Mouse (Mus musculus): Measurements from ENCODE around the gene Stpg4.

The Stpg4 gene

DNA sequence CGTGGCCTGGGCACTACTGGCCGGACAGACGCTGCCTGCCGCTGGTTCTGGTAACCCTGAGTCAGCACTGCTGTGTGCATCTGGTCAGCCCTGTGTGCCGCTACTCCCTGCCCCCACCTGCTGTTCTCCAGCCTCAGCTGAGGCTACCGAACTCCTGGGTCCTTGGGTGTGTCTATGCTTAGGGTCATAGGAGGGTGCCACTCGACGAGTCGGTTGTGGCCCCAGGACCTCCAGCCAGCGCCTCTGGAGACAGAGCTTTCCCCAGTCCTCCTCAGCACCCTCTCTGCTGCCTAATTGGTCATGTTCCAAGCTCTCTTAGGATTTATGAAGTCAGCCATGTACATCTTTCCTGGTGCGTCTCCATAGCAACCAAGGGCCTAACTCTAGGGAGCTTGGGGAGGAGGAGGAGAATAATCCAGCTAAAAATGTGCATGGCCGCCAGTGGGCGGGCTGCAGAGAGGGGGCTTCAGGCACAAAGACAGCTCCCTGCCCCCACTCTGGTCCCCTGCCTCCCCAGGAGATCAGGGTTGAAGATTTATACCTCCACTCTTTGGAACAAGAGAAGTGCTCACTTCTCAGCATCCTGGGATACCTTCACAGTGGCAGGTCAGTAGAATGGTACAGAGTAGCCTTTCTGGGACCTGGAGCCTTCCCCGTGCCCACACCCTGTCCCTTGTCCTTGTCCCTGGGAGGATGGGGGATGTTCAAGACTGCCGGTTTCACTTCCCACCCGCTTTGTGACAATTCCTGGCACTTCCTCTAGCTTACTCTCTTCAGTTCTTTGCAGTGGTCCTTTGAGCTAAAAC lies 49.0 kb downstream of the Stpg4 start:
- in situ Hi-C loops (cut with MboI), result no loop called here

GRCm38 (mm10) chr17:87377536-87377935 lies 50.0 kb downstream of the Stpg4 start:
- in situ Hi-C loops (cut with MboI), result no loop called here

- in situ Hi-C loops (cut with MboI), result no loop called here
Measured at GRCm38 (mm10) chr17:87376831-87377471, 50.6 kb downstream of the Stpg4 start.

GRCm38 (mm10) chr17:87375941-87376511 lies 51.5 kb downstream of the Stpg4 start:
- in situ Hi-C loops (cut with MboI), result no loop called here

DNA sequence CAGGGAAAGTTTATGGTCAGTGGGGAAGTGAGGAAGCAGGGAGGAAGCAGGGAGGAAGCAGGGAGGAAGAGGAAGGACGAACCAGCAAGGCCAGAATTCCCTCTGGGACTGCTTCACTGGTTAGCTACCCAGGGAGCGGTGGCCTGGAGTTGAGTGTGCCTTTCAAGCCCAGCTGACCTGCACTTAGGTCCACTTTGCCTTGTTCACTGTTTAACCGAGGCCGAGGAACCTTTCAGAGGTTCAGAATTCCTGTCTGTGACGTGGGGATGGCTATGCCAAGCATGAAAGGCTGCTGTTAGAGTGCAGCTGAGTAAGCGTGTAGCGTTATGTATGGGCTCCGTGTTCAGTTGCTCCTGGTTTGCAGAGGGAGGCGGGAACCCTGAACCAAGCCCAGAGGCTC lies 54.2 kb downstream of the Stpg4 start:
- in situ Hi-C loops (cut with MboI), result no loop called here

DNA sequence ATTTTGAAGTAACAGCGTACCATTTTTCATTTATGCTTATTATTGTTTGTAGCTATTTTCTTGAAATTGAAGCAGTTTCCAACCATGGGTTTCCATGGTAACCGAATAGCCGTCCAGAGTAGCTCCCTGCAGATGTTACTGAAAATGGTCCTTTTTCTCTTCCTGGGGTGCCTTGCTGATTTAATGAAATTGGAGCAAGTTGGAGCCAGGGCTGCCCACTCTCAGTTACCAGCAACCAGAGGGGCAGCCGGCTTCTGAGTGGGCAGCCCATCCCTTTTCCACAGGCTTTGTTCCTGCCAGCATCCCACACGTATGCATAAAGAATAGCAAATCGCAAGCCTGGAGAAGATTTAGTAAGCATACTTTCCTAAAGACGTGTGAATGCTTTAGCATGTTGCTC lies 55.4 kb downstream of the Stpg4 start:
- in situ Hi-C loops (cut with MboI), result no loop called here

DNA sequence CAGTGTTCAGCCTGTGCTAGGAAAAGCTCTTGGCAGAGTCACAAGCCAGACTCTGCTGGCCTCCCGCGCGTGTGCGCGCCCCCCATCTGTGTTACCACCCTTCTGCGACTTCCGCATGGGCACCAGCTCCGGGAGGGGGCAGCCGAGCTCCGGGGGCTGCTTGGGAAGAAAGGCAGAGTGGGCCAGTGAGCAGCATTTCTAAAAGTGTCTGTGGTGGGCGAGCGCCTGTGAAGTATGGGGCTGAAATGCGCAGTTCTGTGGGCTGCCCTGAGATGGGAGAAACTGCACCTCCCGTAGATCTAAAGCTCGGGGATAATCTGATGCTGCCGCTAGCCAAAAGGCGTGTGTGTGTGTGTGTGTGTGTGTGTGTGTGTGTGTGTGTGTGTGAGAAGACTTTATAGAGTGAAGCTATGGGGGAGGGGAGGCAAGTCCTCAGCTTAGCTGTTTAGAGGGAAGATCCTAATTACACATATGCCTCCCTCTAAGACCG lies 58.2 kb downstream of the Stpg4 start:
- in situ Hi-C loops (cut with MboI), result no loop called here

GRCm38 (mm10) chr17:87368481-87368880 lies 59.1 kb downstream of the Stpg4 start:
- in situ Hi-C loops (cut with MboI), result no loop called here

GRCm38 (mm10) chr17:87367640-87368039 lies 59.9 kb downstream of the Stpg4 start:
- in situ Hi-C loops (cut with MboI), result no loop called here

DNA sequence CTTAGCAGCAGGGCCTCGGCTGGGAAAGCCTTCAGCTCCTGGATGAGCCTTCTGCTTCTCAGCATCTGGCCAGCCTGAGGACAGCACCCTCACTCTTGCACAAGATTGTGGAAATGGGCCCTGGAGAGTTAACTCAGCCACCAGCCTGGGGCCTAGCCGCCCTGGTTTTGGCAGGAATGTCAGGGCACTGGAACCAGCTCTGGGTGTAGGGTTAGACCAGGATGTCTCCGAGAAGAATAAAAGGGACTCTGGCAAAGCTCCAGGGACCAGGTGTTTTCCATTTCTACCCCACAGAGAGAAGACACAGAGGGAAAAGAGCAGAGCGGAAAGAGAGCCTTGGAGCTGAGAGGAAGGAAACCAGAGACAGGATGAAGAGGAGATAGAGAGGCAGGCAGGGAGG lies 60.3 kb downstream of the Stpg4 start:
- in situ Hi-C loops (cut with MboI), result no loop called here

- in situ Hi-C loops (cut with MboI), result no loop called here
Measured at GRCm38 (mm10) chr17:87366520-87366919, 61.0 kb downstream of the Stpg4 start.

DNA sequence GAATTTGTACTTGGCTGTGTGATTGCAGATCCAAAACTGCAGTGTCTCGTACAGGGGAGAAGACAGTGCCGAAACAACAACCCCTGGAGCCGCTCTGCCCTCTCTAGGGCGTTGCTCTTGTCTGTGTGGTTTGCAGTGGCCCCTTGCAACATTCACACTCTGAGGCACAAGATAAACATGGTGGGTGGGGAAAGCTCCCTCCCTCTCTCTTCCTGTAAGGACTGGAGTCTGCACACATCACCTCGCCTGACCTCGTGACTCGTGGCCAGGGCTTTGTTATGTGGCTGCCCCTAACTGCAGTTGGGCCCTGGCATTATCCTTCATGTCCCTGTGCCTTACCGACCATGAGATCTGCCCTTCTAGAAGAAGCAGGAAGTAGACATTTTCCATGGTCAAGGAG lies 62.3 kb downstream of the Stpg4 start:
- in situ Hi-C loops (cut with MboI), result no loop called here

- in situ Hi-C loops (cut with MboI), result no loop called here
Measured at GRCm38 (mm10) chr17:87364108-87364507, 63.4 kb downstream of the Stpg4 start.

- in situ Hi-C loops (cut with MboI), result no loop called here
Measured at GRCm38 (mm10) chr17:87361132-87361531, 66.4 kb downstream of the Stpg4 start.

- in situ Hi-C loops (cut with MboI), result no loop called here
Measured at GRCm38 (mm10) chr17:87357506-87357905, 70.0 kb downstream of the Stpg4 start.

DNA sequence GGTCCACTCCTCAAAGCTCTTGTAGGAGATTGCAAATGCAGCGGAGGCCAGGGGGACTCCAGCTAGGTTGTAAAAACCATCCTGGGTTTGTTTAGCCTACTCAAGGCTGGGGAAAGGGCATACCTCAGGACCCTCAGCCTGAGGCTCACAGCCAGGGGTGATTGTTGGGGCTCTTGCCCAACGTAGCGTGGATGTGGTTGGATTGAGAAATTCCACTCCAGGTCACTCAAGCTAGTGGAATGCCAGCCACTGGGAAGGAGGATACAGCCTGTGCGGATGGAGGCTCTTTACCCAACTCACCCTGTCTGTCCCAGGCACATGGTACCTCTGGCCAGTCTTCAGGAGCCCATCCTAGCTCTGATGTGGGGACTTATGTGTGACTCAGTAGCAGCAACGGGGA lies 71.3 kb downstream of the Stpg4 start:
- in situ Hi-C loops (cut with MboI), result no loop called here

- in situ Hi-C loops (cut with MboI), result no loop called here
Measured at GRCm38 (mm10) chr17:87355456-87355855, 72.1 kb downstream of the Stpg4 start.

GRCm38 (mm10) chr17:87353745-87354320 lies 73.7 kb downstream of the Stpg4 start:
- in situ Hi-C loops (cut with MboI), result no loop called here

DNA sequence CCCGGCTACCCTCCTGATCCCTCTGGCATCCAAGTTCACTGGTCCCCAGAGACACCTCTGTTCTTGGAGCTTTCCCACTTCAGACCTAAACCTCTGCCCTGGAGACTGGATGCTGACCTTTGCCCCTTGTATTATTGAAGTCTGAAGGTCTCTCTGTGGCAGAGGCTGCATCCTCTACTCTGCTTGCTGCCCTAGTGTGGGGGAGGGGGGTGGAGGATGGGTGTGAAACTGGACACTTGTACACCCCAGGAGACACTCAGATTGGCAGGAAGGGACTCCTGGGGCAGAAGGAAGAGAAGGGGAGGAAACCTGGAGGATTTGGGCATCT lies 74.7 kb downstream of the Stpg4 start:
- in situ Hi-C loops (cut with MboI), result no loop called here

- in situ Hi-C loops (cut with MboI), result no loop called here
Measured at GRCm38 (mm10) chr17:87352106-87352897, 75.2 kb downstream of the Stpg4 start.

DNA sequence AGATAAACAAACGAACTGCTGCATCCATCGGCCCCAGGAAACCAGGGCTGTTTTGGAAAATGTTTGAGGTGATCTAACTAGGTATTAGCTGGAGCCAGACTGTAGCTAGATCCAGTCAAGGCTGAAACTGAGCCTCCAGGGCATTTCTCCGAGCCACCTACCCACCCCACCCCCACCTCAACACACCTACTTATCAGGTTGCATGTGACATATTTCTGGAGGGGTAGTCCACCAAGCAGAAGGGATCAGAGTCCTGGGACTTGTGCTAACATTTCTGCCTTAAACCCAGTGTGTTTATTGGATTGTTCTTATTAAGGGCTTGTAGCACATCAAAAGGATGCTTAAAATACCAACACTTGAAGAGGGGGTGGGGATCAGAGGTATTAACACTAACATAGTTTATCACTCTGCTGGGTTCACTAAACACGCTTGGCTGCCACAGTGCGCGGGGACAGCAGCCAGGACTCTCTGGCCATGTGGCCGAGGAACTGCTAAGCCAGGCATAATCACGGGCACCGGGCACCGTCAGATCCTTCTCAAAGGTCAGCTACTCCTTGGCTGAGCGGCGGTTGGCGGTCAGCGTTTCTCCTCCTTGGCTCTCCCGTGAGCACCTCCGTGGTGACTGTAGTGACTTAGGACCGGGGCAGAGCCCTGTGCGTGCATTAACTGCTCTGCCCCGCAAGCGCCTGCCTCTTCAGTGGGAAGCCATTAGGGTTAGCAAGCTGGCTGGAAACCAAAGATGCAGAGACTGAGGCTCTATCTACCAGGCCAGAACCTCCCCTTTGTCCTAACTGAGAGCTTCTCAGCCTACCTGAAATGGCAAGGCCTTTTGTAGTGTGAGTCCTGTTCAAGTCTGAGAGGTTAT lies 76.1 kb downstream of the Stpg4 start:
- in situ Hi-C loops (cut with MboI), result no loop called here
